Mouse (Mus musculus) midbrain, embryonic 16.5 days (tissue): ENCODE measurements around the gene Ghdc. TPM values are rescaled to one million over a fixed set of nuclear protein-coding genes. Genes with fewer than 3 reads are reported as not detected.

Experiments
- ATAC-seq: fragments of 200-750 bp; cut with Nextera tagmentation; 2 replicates; pipeline ENCODE4 v1.8.0; 2017; ENCODE audit warnings: moderate TSS enrichment
- H3K27ac ChIP-seq: fragments of 300-500 bp; sonication (generic); 2 replicates; pipeline ENCODE4 v1.5.1; 2014; ENCODE audit warnings: mild to moderate bottlenecking, low read length, mixed read lengths
- H3K27me3 ChIP-seq: fragments of 300-500 bp; sonication (generic); 2 replicates; pipeline ENCODE4 v1.6.1; 2014; ENCODE audit warnings: low read depth, low read length, mixed read lengths; ENCODE audit not compliant: control insufficient read depth, insufficient read depth
- H3K36me3 ChIP-seq: fragments of 300-500 bp; sonication (generic); 2 replicates; pipeline ENCODE4 v1.6.1; 2014; ENCODE audit warnings: mild to moderate bottlenecking, low read length, moderate library complexity, mixed read lengths; ENCODE audit not compliant: control insufficient read depth, insufficient read depth
- H3K4me1 ChIP-seq: fragments of 300-500 bp; sonication (generic); 2 replicates; pipeline ENCODE4 v1.6.1; 2014; ENCODE audit warnings: mild to moderate bottlenecking, low read length, mixed read lengths; ENCODE audit not compliant: control insufficient read depth, insufficient read depth
- H3K4me2 ChIP-seq: fragments of 300-500 bp; sonication (generic); 2 replicates; pipeline ENCODE4 v1.6.1; 2014; ENCODE audit warnings: mild to moderate bottlenecking, low read length, mixed read lengths
- H3K4me3 ChIP-seq: fragments of 300-500 bp; sonication (generic); 2 replicates; pipeline ENCODE4 v1.5.1; 2014; ENCODE audit warnings: low read depth, mild to moderate bottlenecking, low read length, moderate library complexity, mixed read lengths
- H3K9ac ChIP-seq: fragments of 300-500 bp; sonication (generic); 2 replicates; pipeline ENCODE4 v1.6.1; 2014; ENCODE audit warnings: low read depth, low read length, mixed read lengths
- H3K9me3 ChIP-seq: fragments of 300-500 bp; sonication (generic); replicated peaks from 2 replicates; pipeline ENCODE4 v1.6.1; 2014; ENCODE audit warnings: mild to moderate bottlenecking, low read length, mixed read lengths; ENCODE audit not compliant: control insufficient read depth, poor library complexity, severe bottlenecking
- WGBS: fragments of 180-500 bp; shearing (Covaris S2); extraction: QIAGEN DNeasy Blood & Tissue Kit; methylation state at CpG from one replicate; pipeline ENCODE4 v1.1.7; 2014; 5-methylcytosine and 5-hydroxymethylcytosine counted together
- polyA plus RNA-seq: library from polyadenylated mRNA; unstranded; fragments of >200 nt; fragmentation: Nextera tagmentation; extraction: Ambion mirVana; gene quantifications from 2 replicates; pipeline ENCODE4 v1.2.1, GENCODE M21; 2015

Ghdc gene
- polyA plus RNA-seq, 1 experiment from 2014 or later, result 7.5 TPM

DNA sequence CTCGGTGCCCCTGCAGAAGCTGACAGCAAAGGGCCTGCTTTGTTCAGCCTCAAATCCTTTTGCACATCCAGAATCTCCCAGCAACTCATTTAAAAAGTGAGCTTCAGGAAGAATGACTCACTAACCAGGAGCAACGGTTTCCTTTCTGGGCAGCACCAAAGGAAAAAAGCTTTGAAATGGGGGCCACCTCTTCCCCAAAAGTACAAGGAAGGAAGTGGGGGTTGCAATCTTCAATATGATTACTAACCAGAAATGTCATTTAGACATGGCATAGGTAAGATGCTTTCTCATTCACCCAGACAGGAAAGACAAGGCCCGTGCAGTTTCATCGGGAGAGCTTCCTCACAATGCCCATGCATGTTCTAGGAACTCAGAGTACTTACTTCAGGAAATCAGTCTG, 49.5 kb downstream of the Ghdc start:
- Histone ChIP-seq H3K9ac (no peak overlapping the region), H3K4me2 (no peak overlapping the region), H3K4me1 (no peaks in the 10 kb centered on the region), H3K4me3 (no peak overlapping the region), H3K9me3 (no peaks in the 10 kb centered on the region), H3K27me3 (no peaks in the 10 kb centered on the region), H3K27ac (no peak overlapping the region), H3K36me3 (peaks cover 13% of the 10 kb centered on the region)
- WGBS, result 51% methylated on average over 4 of the region's 4 CpGs
- ATAC-seq, result no peak

DNA sequence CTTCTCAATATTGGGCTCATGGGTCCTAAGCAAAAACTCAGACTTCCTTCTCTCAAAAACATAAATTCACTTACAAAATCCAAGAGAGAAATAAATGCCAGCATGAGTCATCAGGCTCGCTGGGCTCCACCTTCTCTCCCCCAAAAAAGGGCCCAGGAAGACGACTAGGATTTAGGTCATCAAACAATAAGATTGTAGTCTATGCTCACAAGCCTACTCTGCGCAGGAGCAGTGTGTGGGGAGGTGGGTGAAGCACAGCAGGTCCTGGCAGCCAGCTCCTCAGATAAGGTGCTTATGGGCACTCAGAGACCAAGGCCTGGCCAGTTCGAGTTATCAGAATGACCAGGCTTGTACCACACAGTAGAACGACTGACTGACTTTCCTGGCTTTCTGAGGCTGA, 50.4 kb downstream of the Ghdc start:
- H3K27ac ChIP-seq, result peak overlapping the region; percentile 54
- H3K9me3 ChIP-seq, result no peaks in the 10 kb centered on the region
- peak overlapping the region; percentile 16; the same call in 1 of the 2 replicates for H3K9ac ChIP-seq
- no peak overlapping the region for H3K4me2 ChIP-seq
- peaks cover 21% of the 10 kb centered on the region for H3K36me3 ChIP-seq
- H3K4me3 ChIP-seq, result no peak overlapping the region
- H3K4me1 ChIP-seq, result no peaks in the 10 kb centered on the region
- H3K27me3 ChIP-seq, result no peaks in the 10 kb centered on the region
- ATAC-seq, result no peak
- 74% methylated on average over 5 of the region's 5 CpGs for WGBS

DNA sequence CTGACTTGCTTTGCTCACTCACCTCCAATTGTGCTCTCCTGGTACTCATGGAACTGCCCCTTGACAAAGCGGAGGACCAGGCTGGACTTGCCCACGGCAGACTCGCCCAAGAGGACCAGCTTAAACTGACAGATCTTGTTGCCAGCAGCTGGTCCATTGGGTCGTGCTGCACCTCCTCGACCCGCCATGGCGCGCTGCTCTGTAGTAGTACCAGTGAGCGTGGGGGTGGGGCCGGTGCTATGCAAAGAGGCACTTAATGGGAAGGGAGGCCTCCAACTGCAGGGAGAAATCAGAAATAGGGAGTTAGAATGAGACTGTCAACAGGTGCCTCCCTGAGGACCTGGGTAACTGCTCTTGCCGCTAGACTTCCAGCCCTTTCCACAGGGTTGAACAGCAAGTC, 50.9 kb downstream of the Ghdc start:
- Histone ChIP-seq H3K4me3 (no peak overlapping the region), H3K27ac (peak overlapping the region; percentile 54; the same call in 1 of the 2 replicates), H3K36me3 (peaks cover 21% of the 10 kb centered on the region), H3K4me1 (no peaks in the 10 kb centered on the region), H3K9ac (no peak overlapping the region), H3K9me3 (no peaks in the 10 kb centered on the region), H3K4me2 (no peak overlapping the region), H3K27me3 (no peaks in the 10 kb centered on the region)
- ATAC-seq, result no peak
- WGBS, result 88% methylated on average over 11 of the region's 11 CpGs

DNA sequence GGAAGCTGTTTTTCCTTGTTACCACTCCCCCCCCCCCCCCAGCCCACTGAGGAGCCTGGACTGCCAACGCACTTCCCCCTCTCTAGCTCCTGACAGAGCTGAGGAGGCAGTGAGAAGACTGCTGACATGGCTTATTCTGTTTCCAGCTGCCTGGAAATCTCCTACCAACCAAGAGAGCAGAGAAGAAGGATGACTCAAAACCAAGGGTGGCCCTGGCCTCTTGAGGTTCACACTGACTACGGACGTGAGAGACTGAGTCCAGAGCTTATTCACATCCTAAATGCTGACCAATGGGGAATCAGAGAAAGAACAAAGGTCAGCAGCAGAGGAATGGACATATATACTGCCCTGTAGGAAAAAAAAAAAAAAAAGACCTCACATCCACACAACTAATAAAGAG, 51.4 kb downstream of the Ghdc start:
- Histone ChIP-seq H3K36me3 (peaks cover 21% of the 10 kb centered on the region), H3K4me1 (no peaks in the 10 kb centered on the region), H3K9ac (no peak overlapping the region), H3K27ac (no peak overlapping the region), H3K9me3 (no peaks in the 10 kb centered on the region), H3K27me3 (no peaks in the 10 kb centered on the region), H3K4me3 (no peak overlapping the region), H3K4me2 (no peak overlapping the region)
- WGBS, result 80% methylated on average over 3 of the region's 3 CpGs
- no peak for ATAC-seq

DNA sequence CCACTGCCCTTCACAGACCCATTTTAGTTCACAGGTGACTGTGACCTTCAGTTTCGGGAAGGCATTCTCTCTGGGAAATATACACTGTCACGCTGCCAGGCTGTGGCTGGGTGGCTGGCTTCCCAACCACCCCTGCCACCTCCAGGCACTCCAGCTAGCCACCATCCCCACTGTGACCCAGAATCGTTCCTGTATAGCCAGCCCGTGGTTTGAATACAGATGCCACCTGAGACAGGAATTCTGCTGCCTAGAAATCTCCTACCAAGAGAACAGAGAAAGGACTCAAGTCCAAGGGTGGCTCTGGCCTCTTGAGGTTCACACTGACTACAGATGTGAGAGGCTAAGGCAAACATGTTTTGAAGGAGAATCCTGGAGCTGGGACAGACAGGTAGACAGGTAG, 51.9 kb downstream of the Ghdc start:
- Histone ChIP-seq H3K9ac (no peak overlapping the region), H3K4me1 (peaks cover 3% of the 10 kb centered on the region; the same call in 1 of the 2 replicates), H3K4me3 (no peak overlapping the region), H3K4me2 (no peak overlapping the region), H3K36me3 (peaks cover 21% of the 10 kb centered on the region), H3K27me3 (no peaks in the 10 kb centered on the region; the same call in 1 of the 2 replicates), H3K9me3 (no peaks in the 10 kb centered on the region), H3K27ac (no peak overlapping the region)
- ATAC-seq, result no peak
- WGBS, result 95% methylated on average over 4 of the region's 4 CpGs

DNA sequence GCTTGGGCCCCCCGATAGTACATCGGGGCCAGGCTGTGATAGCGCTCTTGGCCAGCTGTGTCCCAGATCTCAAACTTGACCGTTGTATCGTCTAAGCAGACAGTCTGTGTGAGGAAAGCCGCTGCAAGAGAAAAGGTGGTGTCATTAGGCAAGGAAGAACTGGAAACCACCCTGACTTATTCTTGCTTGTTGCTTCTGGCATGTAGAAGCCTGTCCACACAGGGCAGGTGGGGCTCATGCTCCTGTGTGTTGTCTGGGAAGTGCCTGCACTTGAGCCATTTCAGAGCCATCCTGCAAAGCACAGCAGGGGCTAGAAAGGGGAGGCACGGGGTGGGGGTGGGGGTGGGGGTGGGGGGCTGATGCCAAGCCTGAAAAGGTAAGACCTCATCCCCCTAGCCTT, 52.3 kb downstream of the Ghdc start:
- Histone ChIP-seq H3K9ac (no peak overlapping the region), H3K27me3 (no peaks in the 10 kb centered on the region; the same call in 1 of the 2 replicates), H3K9me3 (no peaks in the 10 kb centered on the region), H3K4me2 (no peak overlapping the region), H3K36me3 (peaks cover 21% of the 10 kb centered on the region), H3K4me1 (peaks cover 7% of the 10 kb centered on the region; the same call in 1 of the 2 replicates), H3K4me3 (no peak overlapping the region), H3K27ac (no peak overlapping the region)
- no peak for ATAC-seq
- WGBS, result 86% methylated on average over 7 of the region's 7 CpGs

DNA sequence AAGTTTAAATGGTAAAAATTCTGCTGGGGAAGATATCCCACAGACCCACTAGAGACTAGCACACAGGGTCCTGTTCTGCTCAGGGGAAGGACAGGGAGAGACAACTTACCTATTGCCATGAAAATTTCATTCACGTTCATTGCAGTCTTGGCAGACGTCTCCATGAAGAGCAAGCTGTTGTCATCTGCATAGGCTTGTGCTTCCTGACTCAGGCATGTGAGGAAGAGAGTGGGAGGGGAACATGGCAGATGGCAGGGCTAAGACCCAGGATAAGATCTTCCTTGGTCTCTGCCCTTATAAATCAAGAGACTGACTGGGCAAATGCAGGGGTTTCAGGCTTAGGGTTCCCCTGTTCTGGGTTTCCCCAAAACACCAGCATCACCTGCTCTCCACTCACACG, 54.1 kb downstream of the Ghdc start:
- Histone ChIP-seq H3K9me3 (no peaks in the 10 kb centered on the region), H3K4me2 (no peak overlapping the region), H3K36me3 (peaks cover 21% of the 10 kb centered on the region), H3K27me3 (no peaks in the 10 kb centered on the region; the same call in 1 of the 2 replicates), H3K9ac (no peak overlapping the region), H3K4me1 (peaks cover 14% of the 10 kb centered on the region), H3K27ac (no peak overlapping the region), H3K4me3 (no peak overlapping the region)
- ATAC-seq, result no peak
- 92% methylated on average over 3 of the region's 3 CpGs for WGBS

Other genes with a start within 250 kb of the Ghdc start
- gene Acly, start 243.0 kb downstream of the Ghdc start, polyA plus RNA-seq, result 218 and 229 TPM in 2 replicates
- 2.9 and 3.5 TPM in 2 replicates for gene Ttc25, start 225.3 kb downstream of the Ghdc start, polyA plus RNA-seq
- 46.5 and 57.8 TPM in 2 replicates for gene Cnp, start 196.1 kb downstream of the Ghdc start, polyA plus RNA-seq
- 97.7 TPM in 2 replicates for gene Nkiras2, start 151.7 kb downstream of the Ghdc start, polyA plus RNA-seq
- gene Dnajc7, start 150.8 kb downstream of the Ghdc start, polyA plus RNA-seq, result 289 and 327 TPM in 2 replicates
- gene Zfp385c, start 78.5 kb downstream of the Ghdc start, polyA plus RNA-seq, result 0.41 and 0.92 TPM in 2 replicates
- gene Dhx58, start 66.7 kb downstream of the Ghdc start, polyA plus RNA-seq, result 2.8 and 2.9 TPM in 2 replicates
- gene Kat2a, start 58.5 kb downstream of the Ghdc start, polyA plus RNA-seq, result 64.9 and 65.9 TPM in 2 replicates
- gene Hspb9, start 57.1 kb downstream of the Ghdc start, polyA plus RNA-seq, result 0.34 TPM in 1 of 2 replicates, not detected in the other
- gene Rab5c, start 32.7 kb downstream of the Ghdc start, polyA plus RNA-seq, result 41.1 and 43.3 TPM in 2 replicates
- 11.4 and 12.3 TPM in 2 replicates for gene Kcnh4, start 11.0 kb downstream of the Ghdc start, polyA plus RNA-seq
- 2.5 and 4.6 TPM in 2 replicates for gene Hcrt, start 8.0 kb downstream of the Ghdc start, polyA plus RNA-seq
- 17.5 and 22.9 TPM in 2 replicates for gene Stat5b, start 79.8 kb upstream of the Ghdc start, polyA plus RNA-seq
- 2.1 and 3.2 TPM in 2 replicates for gene Stat5a, start 88.4 kb upstream of the Ghdc start, polyA plus RNA-seq
- 37.3 and 39.0 TPM in 2 replicates for gene Stat3, start 168.6 kb upstream of the Ghdc start, polyA plus RNA-seq
- 40.0 TPM in 2 replicates for gene Cavin1, start 199.9 kb upstream of the Ghdc start, polyA plus RNA-seq
- 155 and 172 TPM in 2 replicates for gene Atp6v0a1, start 238.5 kb upstream of the Ghdc start, polyA plus RNA-seq